Mouse (Mus musculus) heart, postnatal 14 days (tissue): ENCODE measurements around the gene Rpl37. TPM values are rescaled to one million over a fixed set of nuclear protein-coding genes. Genes with fewer than 3 reads are reported as not detected.

Experiments
- DNase-seq, 2 experiments: peaks; one replicate each; pipeline ENCODE4 v3.0.0; 2021 to 2022
- intact Hi-C: fragments of 180-260 bp; cut with DNase I; formaldehyde crosslinking; loops from one replicate; pipeline ENCODE4 v1.15.1; 2025
- total RNA-seq, 2 experiments: library from RNA; stranded (reverse); gene quantifications; 2 replicates each; pipeline ENCODE4 v1.2.3; 2021

Gene Rpl37
- total RNA-seq, 2 experiments from 2014 or later: 183 to 196 TPM

DNA sequence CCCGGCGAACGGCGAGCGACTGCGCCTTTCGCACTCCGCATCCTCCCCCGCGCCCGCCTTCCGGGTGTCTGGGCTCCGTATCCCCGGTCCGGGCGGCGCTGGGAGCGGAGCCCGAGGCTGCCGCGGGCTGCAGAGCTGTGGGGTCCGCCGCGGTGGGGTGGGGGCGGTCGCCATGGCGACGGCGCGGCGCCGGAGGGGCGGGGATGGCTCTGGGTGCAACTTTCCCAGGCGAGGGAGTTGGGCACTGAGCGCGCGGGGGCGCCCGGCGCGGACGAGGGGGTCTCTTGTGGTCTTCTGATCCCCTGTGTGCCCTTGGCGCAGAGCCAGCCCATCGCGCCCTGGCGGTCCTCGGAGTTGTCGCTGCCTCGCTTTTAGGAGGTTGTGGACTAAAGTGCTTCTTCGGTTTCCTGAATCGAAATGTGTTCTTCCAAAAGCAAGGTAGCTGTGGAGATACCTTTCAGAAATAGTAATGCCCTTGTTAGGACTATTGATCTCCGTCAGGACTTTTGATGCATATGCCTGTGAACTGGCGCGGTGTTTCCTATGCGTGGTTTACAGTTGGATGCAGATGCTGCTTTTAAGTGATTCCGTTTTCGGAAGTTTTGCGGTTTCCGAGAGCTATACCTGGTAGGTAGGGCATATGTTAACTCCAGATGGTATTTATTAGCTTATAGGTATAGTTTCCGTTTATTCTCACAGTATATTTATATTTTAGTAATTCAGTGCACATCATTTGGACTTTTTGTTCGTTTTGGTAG lies 27.8 kb downstream of the Rpl37 start:
- intact Hi-C loops: loop anchor here (5.0 kb wide), 1 partner anchor 43 kb away; the partner anchor contains the start of gene Ttc33
- peak; percentile 76 to 80 for DNase-seq

GRCm38 (mm10) chr15:5145196-5145945 lies 28.9 kb downstream of the Rpl37 start:
- DNase-seq: no peak
- intact Hi-C loops: no loop called here

- intact Hi-C loops: no loop called here
- no peak for DNase-seq
Measured at GRCm38 (mm10) chr15:5149187-5149586, 32.7 kb downstream of the Rpl37 start.

GRCm38 (mm10) chr15:5152171-5152570 lies 35.7 kb downstream of the Rpl37 start:
- DNase-seq: no peak
- intact Hi-C loops: no loop called here

DNA sequence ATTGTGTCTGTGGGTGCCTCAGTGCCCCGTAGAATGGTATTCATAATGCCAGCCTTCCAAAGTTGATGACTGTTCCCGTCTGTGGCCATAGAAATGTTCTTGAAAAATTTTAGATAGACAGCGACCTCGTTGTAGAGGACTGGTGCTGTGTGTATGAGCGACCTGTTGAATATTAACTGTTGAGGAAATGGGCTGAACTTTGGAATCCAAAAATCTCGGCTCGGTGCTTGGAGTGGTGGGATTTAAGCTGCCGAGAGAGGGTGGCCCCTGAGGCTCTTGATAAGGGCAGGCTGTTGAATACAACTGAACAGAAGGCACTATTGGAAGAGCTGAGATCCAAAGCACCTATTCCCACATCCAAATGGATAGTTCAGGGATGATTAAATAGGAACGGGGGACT lies 38.2 kb downstream of the Rpl37 start:
- DNase-seq: no peak
- intact Hi-C loops: no loop called here

DNA sequence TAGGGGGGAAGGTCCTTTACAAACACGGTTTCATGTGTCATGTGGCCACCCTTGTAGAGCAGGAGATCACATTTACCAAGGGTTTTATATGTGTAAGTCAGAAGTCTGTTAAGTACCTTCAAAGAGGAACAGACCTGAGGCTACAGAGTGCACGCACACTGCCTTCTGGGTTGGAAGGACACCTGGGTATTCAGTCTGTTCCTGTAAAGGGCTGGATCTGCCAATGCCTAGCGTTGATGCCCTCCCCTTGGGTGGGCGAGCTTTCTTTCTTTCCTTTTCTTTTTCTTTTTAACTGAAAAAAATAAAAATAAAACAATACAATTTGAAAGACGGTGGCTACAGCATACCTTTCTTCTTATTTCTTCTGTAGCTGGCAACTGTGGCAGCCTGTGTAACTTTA lies 38.6 kb downstream of the Rpl37 start:
- DNase-seq: no peak
- intact Hi-C loops: no loop called here

DNA sequence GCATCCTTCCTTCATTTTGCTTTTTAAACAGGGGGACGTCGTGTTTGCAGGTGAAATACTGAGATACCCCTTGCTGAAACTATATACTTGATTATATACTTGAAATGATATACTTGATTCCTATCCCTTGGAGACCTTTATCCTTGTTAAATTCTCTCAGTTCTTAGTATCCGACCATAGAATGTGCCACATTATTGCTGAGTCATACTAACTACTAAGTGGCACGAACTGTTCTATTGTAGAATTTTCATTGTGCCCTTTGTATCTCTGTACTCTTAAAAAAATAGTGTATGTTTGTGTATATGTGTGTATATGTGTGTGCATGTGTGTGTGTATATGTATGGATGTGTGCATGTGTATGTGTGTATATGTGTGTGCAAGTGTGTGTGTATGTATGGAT lies 39.9 kb downstream of the Rpl37 start:
- DNase-seq: no peak
- intact Hi-C loops: no loop called here

- DNase-seq: no peak
- intact Hi-C loops: no loop called here
Measured at GRCm38 (mm10) chr15:5157386-5157785, 40.9 kb downstream of the Rpl37 start.

GRCm38 (mm10) chr15:5158827-5159226 lies 42.4 kb downstream of the Rpl37 start:
- intact Hi-C loops: no loop called here
- peak; percentile 31 to 50 for DNase-seq

- DNase-seq: no peak
- intact Hi-C loops: no loop called here
Measured at GRCm38 (mm10) chr15:5165121-5165773, 48.8 kb downstream of the Rpl37 start.

Other genes starting within 250 kb of the Rpl37 start
- gene Mroh2b, start 217.9 kb upstream of the Rpl37 start, total RNA-seq: not detected
- gene C7, start 52.9 kb upstream of the Rpl37 start, total RNA-seq: 1 to 10 TPM in 1 of 2 experiments, under 1 TPM in 1; 0.61 to 1.3 TPM
- gene Card6, start 8.1 kb upstream of the Rpl37 start, total RNA-seq: 1 to 10 TPM; 5.5 to 5.9 TPM
- gene Prkaa1, start 27.2 kb downstream of the Rpl37 start, total RNA-seq: 10 to 100 TPM; 14.0 to 15.7 TPM
- gene Ttc33, start 68.9 kb downstream of the Rpl37 start, total RNA-seq: 10 to 100 TPM; 30.6 to 33.4 TPM
- 1 to 10 TPM; 2.8 to 3.0 TPM for gene Ptger4, start 127.5 kb downstream of the Rpl37 start, total RNA-seq